Mouse (Mus musculus) c-Kit-positive CD71-positive TER-119-positive erythroid progenitor cells, embryonic 14.5 days (primary cell): ENCODE measurements around the gene Neurl4.

ENCODE experiments used
- DNase-seq: peaks from one replicate; pipeline ENCODE4 v3.0.0-alpha.2; 2013; ENCODE audit warnings: low spot score

The Neurl4 gene

DNA sequence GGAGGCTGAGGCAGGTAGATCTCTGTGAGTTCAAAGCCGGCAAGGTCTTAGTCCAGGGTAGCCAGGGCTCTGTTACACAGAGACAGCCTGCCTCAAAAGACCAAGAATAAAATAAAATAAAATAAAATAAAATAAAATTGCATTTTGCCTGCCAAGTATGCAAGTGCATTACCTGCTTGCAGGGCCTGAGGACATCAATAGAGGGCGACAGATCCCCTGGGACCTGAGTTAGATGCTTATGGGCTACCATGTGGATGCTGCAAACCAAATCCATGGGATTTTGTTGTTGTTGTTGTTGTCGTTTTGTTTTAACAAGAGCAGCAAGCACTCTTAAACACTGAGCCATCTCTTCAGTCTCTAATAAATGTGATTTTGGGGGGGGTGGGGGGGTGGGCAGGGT is 31.4 kb downstream of the Neurl4 start:
- no peak for DNase-seq

DNA sequence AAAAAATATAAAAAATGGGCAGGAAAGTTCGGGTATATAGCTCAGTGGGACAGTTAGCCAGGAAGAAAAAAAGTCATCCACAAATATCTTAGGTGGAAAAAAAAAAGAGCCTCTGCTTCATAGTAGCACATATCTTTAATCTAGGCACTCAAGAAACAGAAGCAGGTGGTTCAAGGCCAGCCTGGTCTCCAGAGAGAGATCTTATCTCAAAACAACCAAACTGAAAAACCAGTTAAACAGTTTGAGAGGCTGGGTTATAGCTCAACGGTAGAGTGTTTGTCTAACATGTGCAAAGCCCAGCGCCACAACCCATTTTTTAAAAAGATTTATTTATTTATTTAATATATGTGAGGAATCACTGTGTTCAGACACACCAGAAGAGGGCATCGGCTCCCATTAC is 32.2 kb downstream of the Neurl4 start:
- DNase-seq = no peak

DNA sequence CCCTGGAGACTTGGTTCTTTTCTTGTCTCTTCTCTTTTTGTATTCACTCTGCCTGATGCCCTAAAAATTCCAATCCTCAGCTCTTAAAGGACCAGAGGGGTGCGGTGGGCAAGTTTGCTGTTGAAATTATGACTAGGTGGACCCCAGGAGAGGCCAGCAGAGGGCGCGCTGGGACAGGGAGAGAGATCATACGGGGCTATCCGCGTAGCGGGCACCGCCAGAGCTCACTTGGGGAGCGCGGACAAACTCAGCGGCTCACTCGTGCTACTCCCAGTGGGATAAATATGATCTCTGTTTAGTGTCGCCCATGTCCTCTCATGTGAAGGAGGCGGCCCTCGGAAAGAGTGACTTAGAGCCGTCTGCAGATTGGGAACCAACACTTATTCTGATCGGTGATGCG is 33.3 kb downstream of the Neurl4 start:
- DNase-seq = peak; percentile 91

DNA sequence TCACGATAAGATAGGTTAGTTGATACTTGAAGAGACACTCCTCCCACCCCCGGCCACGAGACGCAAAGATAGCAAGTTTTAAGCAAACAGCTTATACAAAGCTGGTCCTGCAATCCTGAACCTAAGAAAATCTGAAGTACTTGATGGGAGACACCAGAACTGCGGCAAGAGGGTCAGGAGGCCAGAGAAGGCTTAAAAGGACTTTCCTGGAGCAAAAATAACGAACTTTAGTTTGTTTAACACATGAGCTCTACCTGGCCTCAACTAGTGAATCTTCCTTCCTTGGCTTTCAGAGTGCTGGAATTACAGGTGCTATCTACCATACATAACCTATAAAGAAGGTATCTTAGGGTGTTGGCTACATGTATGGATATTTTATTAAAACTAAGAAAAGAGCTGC is 33.8 kb downstream of the Neurl4 start:
- DNase-seq = no peak

DNA sequence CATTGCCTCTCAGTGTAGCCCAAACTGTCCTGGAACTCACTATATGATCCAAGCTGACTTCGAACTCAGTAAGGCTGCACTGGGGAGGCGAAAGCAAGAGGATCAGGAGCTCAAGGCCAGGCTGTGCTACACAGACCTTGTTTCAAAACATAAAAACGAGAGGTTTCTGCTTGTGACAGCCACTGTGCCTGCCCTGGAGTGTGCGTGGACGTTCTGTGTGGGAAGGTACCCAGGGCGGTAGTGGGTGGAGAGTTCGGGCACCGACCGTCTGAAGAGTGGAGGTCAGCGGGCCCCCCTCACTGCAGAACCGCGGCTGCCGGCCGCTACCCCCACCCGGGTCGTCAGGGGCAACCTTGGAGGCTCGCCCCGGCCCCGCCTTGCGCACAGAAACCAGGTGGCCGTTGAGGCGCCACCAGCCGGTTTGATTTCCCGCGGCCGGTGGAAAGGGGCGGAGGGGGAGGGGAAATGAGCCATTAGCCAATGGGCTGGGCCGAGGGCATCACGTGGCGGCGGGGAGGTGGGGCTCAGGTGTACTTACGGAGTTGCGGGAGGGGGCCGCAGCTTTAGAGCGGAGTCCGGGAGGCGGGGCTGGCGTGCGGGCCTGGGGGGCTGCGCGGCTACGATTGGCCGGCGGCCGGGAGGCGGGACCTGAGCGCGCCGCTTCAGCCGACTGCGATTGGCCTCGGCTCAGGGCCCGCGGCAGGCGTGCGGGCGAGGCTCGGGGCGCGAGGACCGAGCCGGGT is 34.4 kb downstream of the Neurl4 start, which contains the start of gene Ybx2:
Gene Ybx2, plus strand, starts transcription at position 660 of the 743 bp plus-strand sequence.
- DNase-seq = peak; percentile 43

GRCm38 (mm10) chr11:69936156-69936555 is 35.3 kb downstream of the Neurl4 start:
- DNase-seq = no peak

GRCm38 (mm10) chr11:69936714-69937347 is 36.0 kb downstream of the Neurl4 start:
- DNase-seq = no peak

- DNase-seq = no peak
Measured at GRCm38 (mm10) chr11:69937385-69937784, 36.5 kb downstream of the Neurl4 start.

- DNase-seq = no peak
Measured at GRCm38 (mm10) chr11:69937834-69938233, 37.0 kb downstream of the Neurl4 start.

GRCm38 (mm10) chr11:69938401-69938979 is 37.6 kb downstream of the Neurl4 start:
- DNase-seq = no peak

DNA sequence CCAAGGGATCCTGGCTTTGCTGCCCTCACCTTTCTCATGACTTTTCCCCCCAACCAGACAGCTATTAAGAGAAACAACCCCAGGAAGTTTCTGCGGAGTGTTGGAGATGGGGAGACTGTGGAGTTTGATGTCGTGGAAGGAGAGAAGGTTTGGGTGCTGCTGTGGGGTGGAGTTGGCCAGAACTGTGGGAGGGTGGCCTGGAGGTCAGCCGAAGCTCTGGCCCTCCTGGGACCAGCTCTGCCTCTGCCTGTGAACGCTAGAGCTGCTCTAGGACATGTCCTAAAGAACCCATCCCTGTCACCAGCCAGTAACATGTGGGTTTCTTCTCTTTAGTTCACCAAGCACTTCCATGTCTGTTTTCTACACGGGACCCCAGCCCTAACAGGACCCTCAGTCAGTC is 38.3 kb downstream of the Neurl4 start:
- no peak for DNase-seq

GRCm38 (mm10) chr11:69939731-69940130 is 38.9 kb downstream of the Neurl4 start:
- no peak for DNase-seq

GRCm38 (mm10) chr11:69940962-69941361 is 40.1 kb downstream of the Neurl4 start:
- no peak for DNase-seq

DNA sequence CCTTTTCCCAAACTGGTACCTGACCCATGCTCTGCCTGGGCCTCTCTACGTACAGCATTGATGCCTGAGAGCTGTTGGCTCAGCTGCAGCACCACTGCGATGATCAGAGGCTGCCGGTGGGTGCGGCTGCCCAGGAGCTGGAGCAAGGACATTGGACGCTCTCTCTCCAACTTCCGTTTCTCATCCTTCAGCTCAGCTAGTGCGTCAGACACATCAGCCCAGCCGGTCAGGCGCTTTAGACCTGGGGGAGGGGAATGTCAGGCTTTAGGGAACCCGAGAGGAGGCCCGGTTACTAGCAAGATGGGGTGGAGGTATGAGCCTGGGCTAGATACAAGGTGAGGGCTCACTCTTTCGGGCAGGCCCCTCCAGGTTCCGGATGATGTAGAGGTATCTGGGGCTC is 44.3 kb downstream of the Neurl4 start:
- DNase-seq = no peak

GRCm38 (mm10) chr11:69945997-69946891 is 45.4 kb downstream of the Neurl4 start:
- peak; percentile 86 for DNase-seq

DNA sequence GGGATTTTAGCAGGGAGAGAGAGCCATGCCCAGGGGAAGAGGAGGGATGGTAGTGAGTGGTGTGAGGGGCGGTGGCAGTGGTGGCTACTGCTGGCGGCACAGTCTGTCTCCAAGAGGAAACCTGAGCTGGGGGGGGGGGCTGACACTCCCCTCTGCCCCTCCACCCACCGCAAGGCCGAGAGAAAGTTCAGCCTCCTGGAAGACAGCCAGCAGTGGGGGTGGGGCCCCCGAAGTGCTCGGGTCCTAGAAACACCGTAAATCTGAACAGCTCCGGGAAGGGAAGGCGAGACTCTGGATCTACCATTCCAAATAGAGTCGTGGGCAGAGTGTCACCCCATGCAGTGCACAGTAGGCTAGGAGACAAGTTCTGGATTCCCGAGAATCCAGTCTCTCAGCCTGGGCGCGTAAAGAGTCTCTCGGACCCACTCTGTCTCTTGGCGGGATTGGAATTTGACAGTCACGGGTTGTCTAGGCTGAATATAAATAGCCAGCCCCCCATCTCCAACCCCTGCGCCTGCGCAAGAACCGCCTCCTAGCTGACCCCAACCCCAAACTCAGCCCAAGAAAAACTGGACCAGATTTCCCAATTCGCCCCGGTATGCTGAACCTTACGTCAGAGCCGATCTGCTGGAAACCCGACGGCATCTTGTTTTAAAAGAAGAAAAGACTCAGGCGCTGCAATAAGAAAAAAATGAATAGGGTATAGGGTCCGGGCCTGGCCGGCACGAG is 46.6 kb downstream of the Neurl4 start:
- peak; percentile 33 for DNase-seq

DNA sequence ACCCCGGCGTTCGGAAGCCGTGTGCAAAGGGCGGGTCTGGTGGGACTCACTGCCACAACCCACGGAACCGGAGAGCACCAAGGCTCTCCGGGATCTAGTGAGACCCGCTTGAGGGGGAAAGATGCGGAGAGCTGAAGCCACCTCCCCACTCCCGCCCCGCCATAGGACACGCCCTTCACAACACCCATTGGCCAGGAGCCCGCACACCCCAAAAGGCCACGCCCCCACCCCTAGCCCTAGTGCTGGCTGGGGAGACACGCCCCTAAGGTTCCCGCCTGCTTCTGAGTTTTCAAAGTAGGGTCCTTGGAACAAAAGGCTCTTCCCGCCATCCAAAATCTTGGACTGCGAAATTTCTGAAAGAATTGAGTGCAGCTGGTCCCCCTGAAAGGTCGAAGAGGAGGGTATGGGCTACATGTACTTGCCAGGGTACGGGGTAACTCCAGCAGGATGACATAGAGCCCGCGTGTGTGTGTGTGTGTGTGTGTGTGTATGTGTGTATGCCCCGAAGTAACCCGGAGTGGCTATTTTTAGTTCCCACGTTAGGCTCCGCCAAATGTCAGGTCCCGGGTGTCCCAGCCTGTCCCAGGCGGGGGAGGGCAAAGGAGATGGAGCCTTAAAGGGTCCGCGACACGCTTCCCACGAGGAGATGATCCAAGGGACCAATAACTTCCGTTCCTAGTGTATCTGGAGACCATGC is 47.3 kb downstream of the Neurl4 start, which contains the start of gene Slc2a4:
Gene Slc2a4, minus strand, starts transcription at position 123 of the 697 bp plus-strand sequence.
- peak; percentile 96 for DNase-seq

DNA sequence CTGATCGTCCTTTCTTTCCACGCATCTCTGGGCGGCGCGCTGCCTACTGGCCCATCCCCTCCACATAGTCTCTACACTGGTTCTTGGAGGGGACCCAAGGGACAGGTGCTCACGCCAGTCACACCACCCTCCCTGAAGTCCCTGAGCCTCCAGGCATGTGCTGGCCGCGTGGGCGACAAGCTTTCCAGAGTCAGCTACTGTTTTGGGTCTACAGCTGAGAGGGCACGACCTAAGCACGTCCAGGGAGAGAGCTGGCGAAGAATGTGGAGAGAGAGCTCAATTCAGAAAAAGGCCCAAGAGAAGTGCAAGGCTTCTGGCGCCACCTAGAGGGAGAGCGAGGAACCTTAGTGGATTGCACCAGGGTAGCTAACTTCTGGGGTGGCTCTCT is 47.9 kb downstream of the Neurl4 start:
- peak; percentile 91 for DNase-seq

DNA sequence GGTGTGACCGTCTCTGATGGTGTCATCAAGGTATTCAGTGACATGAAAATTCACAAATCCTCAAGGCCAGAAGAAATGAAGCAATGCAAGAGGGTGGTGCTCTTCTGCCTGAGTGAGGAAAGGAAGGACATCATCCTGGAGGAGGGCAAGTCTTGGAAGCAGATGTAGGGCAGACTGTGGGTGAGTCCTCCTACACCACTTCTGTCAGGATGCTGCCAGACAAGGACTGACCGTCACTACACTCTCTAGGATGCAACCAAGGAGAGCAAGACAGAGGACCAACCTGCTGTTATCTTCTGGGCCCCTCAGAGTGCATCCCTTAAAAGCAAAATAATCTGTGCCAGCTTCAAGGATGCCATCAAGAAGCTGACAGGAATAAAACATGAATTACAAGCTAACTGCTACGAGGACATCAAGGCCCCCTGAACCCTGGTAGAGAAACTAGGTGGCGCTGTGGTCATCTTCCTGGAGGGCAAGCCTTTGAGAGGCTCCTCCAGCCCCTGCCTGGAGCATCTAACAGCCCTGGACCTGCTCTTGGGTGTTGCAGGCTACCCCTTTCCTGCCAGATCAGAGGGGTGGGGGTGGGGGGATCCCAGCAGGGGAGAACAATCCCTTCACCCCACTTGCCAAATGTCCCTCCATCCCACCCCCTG is 50.1 kb downstream of the Neurl4 start:
- DNase-seq = no peak

DNA sequence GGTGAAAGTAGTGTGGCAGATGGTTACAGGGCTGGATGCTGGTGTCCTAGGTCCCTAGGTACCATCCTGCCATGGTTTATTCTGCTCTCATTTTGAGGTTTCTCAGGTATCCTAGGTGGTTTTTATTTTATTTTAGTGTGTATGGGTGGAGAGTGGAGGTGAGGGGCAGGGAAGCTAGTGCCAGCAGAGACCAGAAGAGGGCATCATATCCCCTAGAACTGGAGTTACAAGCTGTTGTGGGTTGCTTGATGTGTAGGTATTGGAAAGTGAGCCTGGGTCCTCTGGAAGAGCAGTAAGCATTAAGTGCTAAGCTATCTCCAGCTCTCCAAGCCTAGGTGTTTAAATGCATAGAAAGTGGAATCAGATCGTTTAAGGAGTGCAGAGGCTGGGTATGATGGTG is 51.4 kb downstream of the Neurl4 start:
- DNase-seq = no peak
